Mouse (Mus musculus) midbrain, embryonic 12.5 days (tissue): ENCODE measurements around the gene Gipc2. TPM values are rescaled to one million over a fixed set of nuclear protein-coding genes. Genes with fewer than 3 reads are reported as not detected.
A peak's percentile ranks its signal among the peaks of the same experiment; 100 is the strongest.
"Not testable (repeated sequence)": the region's sequence is repeated elsewhere in the genome, so short reads cannot be mapped to it uniquely, and the experiment has no call there.

Experiments
- ATAC-seq: fragments of 200-750 bp; cut with Nextera tagmentation; 2 replicates; pipeline ENCODE4 v1.8.0; 2017; ENCODE audit warnings: low read depth, moderate TSS enrichment, moderate library complexity; ENCODE audit not compliant: low FRiP score
- H3K27ac ChIP-seq: fragments of 300-500 bp; sonication (generic); replicated peaks from 2 replicates; pipeline ENCODE4 v1.5.1; 2016; ENCODE audit warnings: mild to moderate bottlenecking
- H3K27me3 ChIP-seq: fragments of 300-500 bp; sonication (generic); 2 replicates; pipeline ENCODE4 v1.6.1; 2016; ENCODE audit warnings: mild to moderate bottlenecking
- H3K36me3 ChIP-seq: fragments of 300-500 bp; sonication (generic); 2 replicates; pipeline ENCODE4 v1.6.1; 2016
- H3K4me1 ChIP-seq: fragments of 300-500 bp; sonication (generic); 2 replicates; pipeline ENCODE4 v1.6.1; 2016
- H3K4me2 ChIP-seq: fragments of 300-500 bp; sonication (generic); replicated peaks from 2 replicates; pipeline ENCODE4 v1.6.1; 2016; ENCODE audit warnings: mild to moderate bottlenecking, moderate library complexity
- H3K4me3 ChIP-seq: fragments of 300-500 bp; sonication (generic); 2 replicates; pipeline ENCODE4 v1.5.1; 2016; ENCODE audit warnings: mild to moderate bottlenecking
- H3K9ac ChIP-seq: fragments of 300-500 bp; sonication (generic); replicated peaks from 2 replicates; pipeline ENCODE4 v1.6.1; 2016; ENCODE audit warnings: mild to moderate bottlenecking, moderate library complexity
- H3K9me3 ChIP-seq: fragments of 300-500 bp; sonication (generic); 2 replicates; pipeline ENCODE4 v1.6.1; 2016; ENCODE audit warnings: mild to moderate bottlenecking
- WGBS: fragments of 180-500 bp; shearing (Covaris S2); methylation state at CpG from one replicate; pipeline ENCODE4 v1.1.7; 2016; 5-methylcytosine and 5-hydroxymethylcytosine counted together
- polyA plus RNA-seq: library from polyadenylated mRNA; unstranded; fragments of >200 nt; fragmentation: Nextera tagmentation; extraction: Ambion mirVana; gene quantifications from 2 replicates; pipeline ENCODE4 v1.2.1, GENCODE M21; 2016

Gene Gipc2
- polyA plus RNA-seq, 1 experiment from 2014 or later, result 1.5 TPM

DNA sequence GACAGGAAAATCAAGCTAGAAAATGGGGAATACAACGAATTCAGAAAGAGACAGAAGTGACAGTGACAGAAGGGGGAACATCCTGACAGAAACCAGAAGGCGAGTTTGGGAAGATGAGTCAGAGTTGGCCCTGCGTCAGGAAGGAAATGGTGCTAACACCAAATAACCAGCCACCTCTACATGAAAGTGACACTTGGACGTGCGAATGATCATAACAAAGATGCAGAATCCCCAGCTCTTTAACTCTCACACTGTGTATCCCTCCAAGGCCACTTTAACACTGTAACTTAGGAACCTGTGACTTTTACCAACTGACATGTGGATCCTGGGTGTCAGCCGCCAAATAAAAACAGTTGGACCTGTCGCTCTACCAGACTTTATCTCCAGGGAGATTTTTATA lies 16.6 kb downstream of the Gipc2 start:
- no peaks in the 10 kb centered on the region for H3K9me3 ChIP-seq
- 83% methylated on average over 7 of the region's 7 CpGs for WGBS
- no peak for ATAC-seq

DNA sequence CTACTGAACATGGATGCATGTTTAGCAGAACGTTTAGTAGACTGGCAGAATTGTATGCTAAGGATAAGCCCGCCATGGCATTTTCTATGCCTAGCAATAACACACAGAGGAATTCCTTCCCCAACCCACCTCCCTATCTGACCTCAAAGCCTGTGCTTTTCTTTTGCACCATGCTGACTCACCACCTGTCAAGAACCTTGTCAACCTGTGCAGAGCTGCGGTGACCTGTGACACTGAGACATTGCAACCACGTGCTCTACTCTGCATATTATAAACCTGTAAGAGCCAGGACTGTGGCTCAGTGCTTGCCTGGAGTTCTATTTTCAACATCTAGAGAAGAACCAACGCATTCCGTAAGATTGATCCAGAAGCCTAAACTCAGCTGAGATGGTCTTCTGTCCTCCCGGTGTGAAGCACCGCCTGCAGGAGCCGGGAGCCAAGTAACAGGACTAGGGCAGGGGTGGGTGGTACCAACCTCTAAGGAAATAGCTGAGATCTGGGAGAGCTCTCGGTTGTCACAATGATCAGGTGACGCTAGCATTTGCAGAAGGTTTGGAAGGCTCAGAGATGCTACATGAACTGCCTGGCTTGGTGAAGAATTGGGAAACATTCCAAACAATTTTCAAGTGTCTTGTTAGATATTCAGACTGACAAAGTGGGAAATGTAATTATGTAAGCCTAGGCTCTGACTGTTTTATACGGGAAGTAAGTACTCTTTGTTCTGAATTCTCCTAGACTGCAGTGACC lies 18.8 kb downstream of the Gipc2 start:
- H3K27ac ChIP-seq, result no peak overlapping the region
- H3K27me3 ChIP-seq, result no peaks in the 10 kb centered on the region
- H3K4me2 ChIP-seq, result no peak overlapping the region
- 78% methylated on average over 12 of the region's 12 CpGs for WGBS
- no peak overlapping the region for H3K9ac ChIP-seq
- no peaks in the 10 kb centered on the region for H3K36me3 ChIP-seq
- H3K4me3 ChIP-seq, result no peak overlapping the region
- no peak for ATAC-seq
- H3K9me3 ChIP-seq, result no peaks in the 10 kb centered on the region
- H3K4me1 ChIP-seq, result no peaks in the 10 kb centered on the region

More for the DNA sequence above, 16.6 kb downstream of the Gipc2 start:
- 0 out of 2 replicates have a peak, but pooled peaks cover 3% of the 10 kb centered on the region for H3K27me3 ChIP-seq
- no peak overlapping the region for H3K4me2 ChIP-seq
- H3K36me3 ChIP-seq, result no peaks in the 10 kb centered on the region
- no peak overlapping the region for H3K4me3 ChIP-seq
- H3K4me1 ChIP-seq, result no peaks in the 10 kb centered on the region
- H3K9ac ChIP-seq, result no peak overlapping the region
- no peak overlapping the region for H3K27ac ChIP-seq

GRCm38 (mm10) chr3:152145186-152145585 lies 20.8 kb downstream of the Gipc2 start:
- no peaks in the 10 kb centered on the region for H3K36me3 ChIP-seq
- WGBS, result 68% methylated on average over 2 of the region's 2 CpGs
- no peak overlapping the region for H3K9ac ChIP-seq
- no peak overlapping the region for H3K4me2 ChIP-seq
- H3K27ac ChIP-seq, result no peak overlapping the region
- no peaks in the 10 kb centered on the region for H3K4me1 ChIP-seq
- H3K9me3 ChIP-seq, result no peaks in the 10 kb centered on the region
- H3K27me3 ChIP-seq, result no peaks in the 10 kb centered on the region
- ATAC-seq, result 0 out of 2 replicates have a peak, but pooled peaks have one; percentile 9
- H3K4me3 ChIP-seq, result no peak overlapping the region

- ATAC-seq, result no peak
- WGBS, result 85% methylated on average over 6 of the region's 6 CpGs
Measured at GRCm38 (mm10) chr3:152142989-152143695, 22.9 kb downstream of the Gipc2 start.

DNA sequence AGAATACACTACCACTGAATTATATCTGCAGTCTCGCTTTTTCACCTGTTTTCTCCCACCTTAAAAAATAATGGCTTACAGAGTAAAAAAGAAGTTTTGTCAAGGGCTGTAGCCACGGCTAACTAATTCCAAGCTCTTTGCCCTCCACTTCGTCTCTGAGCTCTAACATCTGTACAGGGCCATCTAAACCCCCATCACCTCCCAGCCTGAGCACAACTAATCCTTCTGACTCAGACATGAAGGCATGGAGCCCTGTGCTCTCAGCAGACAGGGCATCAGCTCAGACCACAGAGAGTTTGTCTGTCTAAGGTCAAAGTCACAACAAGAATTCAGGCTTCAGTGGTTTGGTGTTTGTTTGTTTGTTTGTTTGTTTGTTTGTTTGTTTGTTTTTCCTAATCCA lies 23.9 kb downstream of the Gipc2 start:
- WGBS, result 71% methylated on average over 3 of the region's 3 CpGs
- no peak for ATAC-seq

More at GRCm38 (mm10) chr3:152142989-152143695, 22.9 kb downstream of the Gipc2 start:
- H3K4me1 ChIP-seq, result no peaks in the 10 kb centered on the region
- H3K9ac ChIP-seq, result no peak overlapping the region
- no peaks in the 10 kb centered on the region for H3K36me3 ChIP-seq
- H3K27me3 ChIP-seq, result no peaks in the 10 kb centered on the region
- H3K4me2 ChIP-seq, result no peak overlapping the region
- H3K4me3 ChIP-seq, result no peak overlapping the region
- no peaks in the 10 kb centered on the region for H3K9me3 ChIP-seq
- H3K27ac ChIP-seq, result no peak overlapping the region

DNA sequence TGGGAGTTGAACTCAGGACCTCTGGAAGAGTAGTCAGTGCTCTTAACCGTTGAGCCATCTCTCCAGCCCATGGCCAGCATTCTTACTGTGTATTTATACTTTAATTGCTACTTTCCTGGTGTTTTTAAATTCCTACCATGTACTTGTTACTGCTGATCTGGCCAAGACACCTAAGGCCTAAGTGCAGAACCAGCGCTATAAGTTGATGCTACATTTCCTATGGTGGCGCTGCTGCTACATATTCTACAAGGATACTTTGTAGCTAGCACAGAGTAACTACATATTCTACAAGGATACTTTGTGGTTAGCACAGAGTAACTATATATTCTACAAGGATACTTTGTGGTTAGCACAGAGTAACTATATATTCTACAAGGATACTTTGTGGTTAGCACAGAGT lies 26.7 kb downstream of the Gipc2 start:
- not testable (repeated sequence) for H3K36me3 ChIP-seq, H3K27me3 ChIP-seq, H3K4me3 ChIP-seq, H3K4me1 ChIP-seq, H3K4me2 ChIP-seq, H3K9me3 ChIP-seq, H3K27ac ChIP-seq, ATAC-seq, H3K9ac ChIP-seq
- 83% methylated on average over 3 of the region's 3 CpGs for WGBS

More for the DNA sequence above, 23.9 kb downstream of the Gipc2 start:
- no peak overlapping the region for H3K27ac ChIP-seq
- no peak overlapping the region for H3K9ac ChIP-seq
- no peak overlapping the region for H3K4me2 ChIP-seq
- no peaks in the 10 kb centered on the region for H3K27me3 ChIP-seq
- no peaks in the 10 kb centered on the region for H3K36me3 ChIP-seq
- H3K9me3 ChIP-seq, result no peaks in the 10 kb centered on the region
- no peaks in the 10 kb centered on the region for H3K4me1 ChIP-seq
- H3K4me3 ChIP-seq, result no peak overlapping the region

DNA sequence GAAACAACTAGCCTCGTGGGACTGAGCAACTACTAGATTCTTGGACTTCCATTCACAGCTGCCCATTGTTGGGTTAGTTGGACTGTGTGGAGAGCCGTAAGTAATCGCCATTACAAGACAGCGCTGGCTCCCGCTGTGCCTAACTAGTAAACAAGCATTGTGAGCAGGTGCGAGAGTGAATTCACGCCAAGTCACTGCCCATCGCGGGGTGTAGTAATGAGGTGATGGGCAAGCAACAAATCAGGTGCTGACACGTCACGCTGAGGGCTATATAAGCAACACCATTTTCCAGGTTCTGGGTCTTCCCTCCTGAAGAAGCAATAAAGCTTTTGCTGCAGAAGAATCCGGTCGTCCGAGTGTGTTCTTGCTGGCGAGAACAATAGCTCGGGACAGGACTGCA lies 29.9 kb downstream of the Gipc2 start:
- not testable (repeated sequence) for H3K9me3 ChIP-seq, H3K4me2 ChIP-seq, H3K36me3 ChIP-seq, H3K27ac ChIP-seq, H3K9ac ChIP-seq, H3K27me3 ChIP-seq, ATAC-seq, H3K4me1 ChIP-seq, H3K4me3 ChIP-seq
- WGBS, result 91% methylated on average over 16 of the region's 16 CpGs

DNA sequence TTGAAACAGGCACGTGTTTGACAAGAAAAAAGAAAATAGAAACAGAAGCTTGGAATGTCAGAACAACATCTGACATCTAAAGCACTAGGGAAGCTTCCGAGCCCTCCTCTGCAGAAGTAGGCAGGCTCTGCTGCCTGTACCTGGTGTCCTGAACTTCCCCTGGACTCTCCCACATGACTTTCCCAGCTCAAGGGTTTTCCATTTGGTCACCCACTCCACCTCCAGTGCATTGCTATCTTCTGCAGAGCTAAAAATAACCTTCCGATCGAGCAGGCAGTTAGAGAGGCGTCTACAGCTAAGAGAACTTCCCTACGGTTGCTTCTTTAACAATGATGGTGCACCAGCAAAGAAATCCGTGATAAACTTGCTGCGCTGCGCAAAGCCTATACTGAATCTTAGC lies 32.4 kb downstream of the Gipc2 start:
- ATAC-seq, result no peak
- 83% methylated on average over 9 of the region's 9 CpGs for WGBS

DNA sequence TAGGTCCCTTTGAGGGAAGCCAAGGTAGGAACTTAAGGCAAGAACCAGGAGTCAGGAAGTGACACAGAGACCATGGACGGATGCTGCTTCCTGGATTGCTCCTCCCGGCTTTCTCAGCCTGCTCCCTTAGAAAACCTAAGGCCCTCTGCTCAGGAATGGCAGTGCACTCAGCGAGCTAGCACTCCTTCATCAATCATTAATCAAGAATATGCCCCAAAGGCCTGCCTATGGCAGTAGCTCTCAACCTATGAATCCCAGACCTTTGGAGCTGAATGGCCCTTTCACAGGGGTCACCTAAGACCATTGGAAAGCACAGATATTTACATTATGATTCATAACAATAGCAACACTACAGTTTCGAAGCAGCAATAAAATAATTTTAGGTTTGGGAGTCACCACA lies 35.1 kb downstream of the Gipc2 start:
- ATAC-seq, result no peak
- WGBS, result 90% methylated on average over 4 of the region's 4 CpGs
- Histone ChIP-seq H3K4me1 (no peaks in the 10 kb centered on the region), H3K4me2 (no peak overlapping the region), H3K27me3 (no peaks in the 10 kb centered on the region), H3K9ac (no peak overlapping the region), H3K9me3 (no peaks in the 10 kb centered on the region), H3K36me3 (no peaks in the 10 kb centered on the region), H3K27ac (no peak overlapping the region), H3K4me3 (no peak overlapping the region)

More for the DNA sequence above, 32.4 kb downstream of the Gipc2 start:
- H3K27me3 ChIP-seq, result no peaks in the 10 kb centered on the region
- no peaks in the 10 kb centered on the region for H3K36me3 ChIP-seq
- no peak overlapping the region for H3K4me3 ChIP-seq
- H3K27ac ChIP-seq, result no peak overlapping the region
- no peak overlapping the region for H3K9ac ChIP-seq
- no peaks in the 10 kb centered on the region for H3K4me1 ChIP-seq
- H3K9me3 ChIP-seq, result no peaks in the 10 kb centered on the region
- no peak overlapping the region for H3K4me2 ChIP-seq

DNA sequence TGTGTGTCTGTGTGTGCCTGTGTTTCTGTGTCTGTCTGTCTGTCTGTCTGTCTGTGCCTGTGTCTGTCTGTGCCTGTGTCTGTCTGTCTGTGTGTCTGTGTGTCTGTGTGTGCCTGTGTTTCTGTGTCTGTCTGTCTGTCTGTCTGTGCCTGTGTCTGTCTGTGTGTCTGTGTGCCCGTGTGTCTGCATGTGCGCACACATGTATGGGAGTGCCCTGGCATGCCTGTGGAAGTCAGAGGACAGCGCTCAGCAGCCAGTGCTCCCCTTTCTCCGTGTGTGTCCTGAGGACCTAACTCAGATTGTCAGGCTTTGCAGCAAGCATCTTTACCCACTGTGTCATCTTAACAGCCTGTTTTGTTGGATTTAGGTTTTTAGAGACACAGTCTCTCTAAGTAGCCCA lies 36.6 kb downstream of the Gipc2 start:
- not testable (repeated sequence) for H3K36me3 ChIP-seq, H3K9me3 ChIP-seq, ATAC-seq, H3K27ac ChIP-seq, H3K4me2 ChIP-seq, H3K4me3 ChIP-seq, H3K4me1 ChIP-seq, H3K9ac ChIP-seq, H3K27me3 ChIP-seq
- WGBS, result 90% methylated on average over 4 of the region's 4 CpGs

GRCm38 (mm10) chr3:152128631-152129030 lies 37.4 kb downstream of the Gipc2 start:
- 77% methylated on average over 7 of the region's 7 CpGs for WGBS
- ATAC-seq, result no peak
- H3K27ac ChIP-seq, result no peak overlapping the region

GRCm38 (mm10) chr3:152127144-152127543 lies 38.9 kb downstream of the Gipc2 start:
- Histone ChIP-seq H3K36me3 (no peaks in the 10 kb centered on the region), H3K9ac (no peak overlapping the region), H3K4me1 (no peaks in the 10 kb centered on the region), H3K9me3 (no peaks in the 10 kb centered on the region), H3K4me2 (no peak overlapping the region), H3K4me3 (no peak overlapping the region), H3K27me3 (no peaks in the 10 kb centered on the region), H3K27ac (no peak overlapping the region)
- 71% methylated on average over 7 of the region's 7 CpGs for WGBS
- ATAC-seq, result no peak

More at GRCm38 (mm10) chr3:152128631-152129030, 37.4 kb downstream of the Gipc2 start:
- H3K4me2 ChIP-seq, result no peak overlapping the region
- no peaks in the 10 kb centered on the region for H3K9me3 ChIP-seq
- H3K9ac ChIP-seq, result no peak overlapping the region
- no peaks in the 10 kb centered on the region for H3K36me3 ChIP-seq
- H3K4me1 ChIP-seq, result no peaks in the 10 kb centered on the region
- no peak overlapping the region for H3K4me3 ChIP-seq
- no peaks in the 10 kb centered on the region for H3K27me3 ChIP-seq
